Mouse (Mus musculus): ENCODE measurements around the gene Efhb.

The Efhb gene

GRCm38 (mm10) chr17:53364111-53364510 is 99.0 kb downstream of the Efhb start:
- DNase-seq (ENCODE audit: inconsistent age in 2 of 2, low spot score in 1 of 2): no peak
